Mouse (Mus musculus) midbrain, postnatal 0 days (tissue): ENCODE data around the gene Gipc3. TPM values are rescaled to one million over a fixed set of nuclear protein-coding genes. Genes with fewer than 3 reads are reported as not detected.

ENCODE experiments used
- ATAC-seq: fragments of 200-750 bp; cut with Nextera tagmentation; 2 replicates; pipeline ENCODE4 v1.8.0; 2017; ENCODE audit warnings: moderate number of reproducible peaks, mild to moderate bottlenecking, moderate TSS enrichment, moderate library complexity; ENCODE audit not compliant: low FRiP score
- DNase-seq: peaks from one replicate; pipeline ENCODE4 v3.0.0-alpha.2; 2015; ENCODE audit warnings: low spot score
- H3K27ac ChIP-seq: fragments of 300-500 bp; sonication (generic); 2 replicates; pipeline ENCODE4 v1.5.1; 2014; ENCODE audit warnings: low read depth, mild to moderate bottlenecking, low read length, mixed read lengths
- H3K27me3 ChIP-seq: fragments of 300-500 bp; sonication (generic); 2 replicates; pipeline ENCODE4 v1.6.1; 2014; ENCODE audit warnings: low read length, control low read depth, mixed read lengths; ENCODE audit not compliant: insufficient read depth
- H3K36me3 ChIP-seq: fragments of 300-500 bp; sonication (generic); 2 replicates; pipeline ENCODE4 v1.6.1; 2014; ENCODE audit warnings: low read length, control low read depth, mixed read lengths; ENCODE audit not compliant: insufficient read depth
- H3K4me1 ChIP-seq: fragments of 300-500 bp; sonication (generic); 2 replicates; pipeline ENCODE4 v1.6.1; 2014; ENCODE audit warnings: mild to moderate bottlenecking, control low read depth, antibody characterized with exemption, low read length, mixed read lengths; ENCODE audit not compliant: insufficient read depth
- H3K4me2 ChIP-seq: fragments of 300-500 bp; sonication (generic); 2 replicates; pipeline ENCODE4 v1.6.1; 2014; ENCODE audit warnings: low read depth, mild to moderate bottlenecking, low read length, mixed read lengths; ENCODE audit not compliant: poor library complexity, severe bottlenecking
- H3K4me3 ChIP-seq: fragments of 300-500 bp; sonication (generic); 2 replicates; pipeline ENCODE4 v1.5.1; 2014; ENCODE audit warnings: low read depth, mild to moderate bottlenecking, low read length, moderate library complexity
- H3K9ac ChIP-seq: fragments of 300-500 bp; sonication (generic); replicated peaks from 2 replicates; pipeline ENCODE4 v1.6.1; 2014; ENCODE audit warnings: mild to moderate bottlenecking, low read length, moderate library complexity, mixed read lengths; ENCODE audit not compliant: poor library complexity, severe bottlenecking
- H3K9me3 ChIP-seq: fragments of 300-500 bp; sonication (generic); 2 replicates; pipeline ENCODE4 v1.6.1; 2016; ENCODE audit warnings: low read length, control low read depth
- CTCF ChIP-seq: IDR thresholded peaks from 2 replicates; pipeline ENCODE4 v1.5.1; 2016; ENCODE audit warnings: antibody characterized with exemption, mild to moderate bottlenecking
- WGBS: fragments of 180-500 bp; shearing (Covaris S2); extraction: QIAGEN DNeasy Blood & Tissue Kit; methylation state at CpG from one replicate; pipeline ENCODE4 v1.1.7; 2014; 5-methylcytosine and 5-hydroxymethylcytosine counted together
- polyA plus RNA-seq: library from polyadenylated mRNA; unstranded; fragments of >200 nt; fragmentation: Nextera tagmentation; extraction: Ambion mirVana; gene quantifications from 2 replicates; pipeline ENCODE4 v1.2.1, GENCODE M21; 2015
- total RNA-seq: library from RNA; depleted of rRNA; stranded (reverse); fragments of >200 nt; gene quantifications from 2 replicates; pipeline ENCODE4 v1.2.3, GENCODE M21; 2014

The Gipc3 gene
- total and polyA plus RNA-seq, 2 experiments from 2014 or later = 0.16 TPM; not detected in 1

GRCm38 (mm10) chr10:81325781-81326180 is 17.3 kb downstream of the Gipc3 start:
- Histone ChIP-seq H3K4me2 (no peak overlapping the region), H3K27ac (no peak overlapping the region), H3K9me3 (no peaks in the 10 kb centered on the region), H3K9ac (no peak overlapping the region), H3K27me3 (no peaks in the 10 kb centered on the region), H3K36me3 (peaks cover 54% of the 10 kb centered on the region), H3K4me3 (no peak overlapping the region), H3K4me1 (no peaks in the 10 kb centered on the region)
- ATAC-seq = no peak
- no peak for DNase-seq
- WGBS = 92% methylated on average over 18 of the region's 18 CpGs
- no peak for TF ChIP-seq CTCF

- TF ChIP-seq CTCF = no peak
- H3K9me3 ChIP-seq = no peaks in the 10 kb centered on the region
- DNase-seq (no peak), ATAC-seq (no peak)
- no peak overlapping the region for H3K4me3 ChIP-seq
- H3K27ac ChIP-seq = no peak overlapping the region
- H3K4me2 ChIP-seq = no peak overlapping the region
- no peaks in the 10 kb centered on the region for H3K27me3 ChIP-seq
- 91% methylated on average over 17 of the region's 21 CpGs for WGBS
- H3K36me3 ChIP-seq = peaks cover 54% of the 10 kb centered on the region
- H3K9ac ChIP-seq = no peak overlapping the region
- H3K4me1 ChIP-seq = no peaks in the 10 kb centered on the region
Observed at GRCm38 (mm10) chr10:81325176-81325575, 17.9 kb downstream of the Gipc3 start.

GRCm38 (mm10) chr10:81323791-81324530 is 19.1 kb downstream of the Gipc3 start:
- TF ChIP-seq CTCF = no peak
- peaks cover 54% of the 10 kb centered on the region for H3K36me3 ChIP-seq

GRCm38 (mm10) chr10:81323141-81323775 is 19.8 kb downstream of the Gipc3 start:
- WGBS = 95% methylated on average over 23 of the region's 23 CpGs
- Histone ChIP-seq H3K4me3 (no peak overlapping the region), H3K27me3 (no peaks in the 10 kb centered on the region), H3K9ac (no peak overlapping the region), H3K4me2 (no peak overlapping the region), H3K27ac (no peak overlapping the region), H3K9me3 (no peaks in the 10 kb centered on the region), H3K4me1 (0 out of 2 replicates have a peak, but pooled peaks cover 3% of the 10 kb centered on the region), H3K36me3 (peaks cover 60% of the 10 kb centered on the region)
- ATAC-seq (no peak), DNase-seq (no peak)
- no peak for TF ChIP-seq CTCF

More at GRCm38 (mm10) chr10:81323791-81324530, 19.1 kb downstream of the Gipc3 start:
- Histone ChIP-seq H3K27me3 (no peaks in the 10 kb centered on the region), H3K4me2 (no peak overlapping the region), H3K9ac (no peak overlapping the region), H3K9me3 (no peaks in the 10 kb centered on the region), H3K4me1 (0 out of 2 replicates have a peak, but pooled peaks cover 3% of the 10 kb centered on the region), H3K4me3 (no peak overlapping the region), H3K27ac (no peak overlapping the region)
- WGBS = 97% methylated on average over 18 of the region's 18 CpGs
- DNase-seq (no peak), ATAC-seq (no peak)

GRCm38 (mm10) chr10:81322444-81322843 is 20.6 kb downstream of the Gipc3 start:
- no peak for ATAC-seq
- Histone ChIP-seq H3K4me1 (0 out of 2 replicates have a peak, but pooled peaks cover 3% of the 10 kb centered on the region), H3K36me3 (peaks cover 62% of the 10 kb centered on the region), H3K4me3 (no peak overlapping the region), H3K27ac (no peak overlapping the region), H3K9me3 (no peaks in the 10 kb centered on the region), H3K4me2 (no peak overlapping the region), H3K9ac (no peak overlapping the region), H3K27me3 (no peaks in the 10 kb centered on the region)
- DNase-seq = no peak
- 95% methylated on average over 27 of the region's 27 CpGs for WGBS
- no peak for TF ChIP-seq CTCF

GRCm38 (mm10) chr10:81321436-81321835 is 21.6 kb downstream of the Gipc3 start:
- Histone ChIP-seq H3K9me3 (no peaks in the 10 kb centered on the region), H3K4me3 (peak overlapping the region; percentile 58), H3K9ac (peak overlapping the region; percentile 62), H3K4me2 (peak overlapping the region; percentile 77), H3K27ac (peak overlapping the region; percentile 88), H3K36me3 (peaks cover 56% of the 10 kb centered on the region), H3K27me3 (no peaks in the 10 kb centered on the region), H3K4me1 (0 out of 2 replicates have a peak, but pooled peaks cover 3% of the 10 kb centered on the region)
- DNase-seq = no peak
- no peak for TF ChIP-seq CTCF
- WGBS = 4% methylated on average over 20 of the region's 20 CpGs
- ATAC-seq = no peak
